31 mouse cellular contexts compared by ENCODE assay signal in genomic region chr15:101829441-101829840, GRCm38 (mm10). TPM values are rescaled to one million over a fixed set of nuclear protein-coding genes. Genes with fewer than 3 reads are reported as not detected.
DNase-seq lines count a peak whose midpoint lies in the region; ATAC-seq and TF ChIP-seq lines count a peak whose summit lies in the region.
"Had no signal": no experiment of that assay in that cellular context is flagged by ENCODE, and none has a peak within 500 bp of the region (broad histone marks: within the 10 kb centered on the region; RNA-seq: fewer than 3 reads in every experiment).

No protein-coding gene starts in this region.

- H3K27ac ChIP-seq in forebrain, embryonic 14.5 days (ENCODE audit: low read depth, low read length): no peak overlapping the region
- H3K27ac ChIP-seq in forebrain, embryonic 12.5 days: no peak overlapping the region
- H3K27ac ChIP-seq in layer of hippocampus, adult 2 months: no peak overlapping the region
- H3K27ac ChIP-seq: embryonic facial prominence, embryonic 13.5 days; embryonic facial prominence, embryonic 15.5 days; forebrain, embryonic 10.5 days; forebrain, embryonic 13.5 days had no signal

- H3K36me3 ChIP-seq in forebrain, embryonic 14.5 days (ENCODE audit: control insufficient read depth, insufficient read depth, low read length): no peaks in the 10 kb centered on the region
- H3K36me3 ChIP-seq in forebrain, embryonic 12.5 days (replicated peaks): no peaks in the 10 kb centered on the region
- H3K36me3 ChIP-seq: embryonic facial prominence, embryonic 13.5 days; embryonic facial prominence, embryonic 15.5 days; forebrain, embryonic 10.5 days; G1E had no signal

- H3K9ac ChIP-seq in forebrain, embryonic 14.5 days (ENCODE audit: low read length): no peak overlapping the region
- H3K9ac ChIP-seq in forebrain, embryonic 12.5 days: no peak overlapping the region
- H3K9ac ChIP-seq: embryonic facial prominence, embryonic 13.5 days; embryonic facial prominence, embryonic 15.5 days; forebrain, embryonic 13.5 days had no signal

- H3K4me2 ChIP-seq in forebrain, embryonic 14.5 days (ENCODE audit: low read length): no peak overlapping the region
- no peak overlapping the region for H3K4me2 ChIP-seq in forebrain, embryonic 12.5 days
- H3K4me2 ChIP-seq: embryonic facial prominence, embryonic 13.5 days; embryonic facial prominence, embryonic 15.5 days; forebrain, embryonic 13.5 days had no signal

- ATAC-seq in forebrain, embryonic 14.5 days: no peak
- ATAC-seq in forebrain, embryonic 12.5 days (ENCODE audit: low FRiP score): no peak
- no peak for ATAC-seq in megakaryocyte-erythroid progenitor cell, adult 5-6 weeks (replicated peaks; ENCODE audit: low FRiP score, low TSS enrichment, poor library complexity, severe bottlenecking)
- ATAC-seq: activated CD4-positive, CD25-positive, alpha-beta regulatory T cell, adult 4 months; CD4-positive, CD25-positive, alpha-beta regulatory T cell, adult 4 months; forebrain, embryonic 13.5 days; forebrain, embryonic 16.5 days; Patski had no signal

- no peaks in the 10 kb centered on the region for H3K27me3 ChIP-seq in forebrain, embryonic 14.5 days (replicated peaks; ENCODE audit: control insufficient read depth, insufficient read depth, low read length)
- no peaks in the 10 kb centered on the region for H3K27me3 ChIP-seq in forebrain, embryonic 12.5 days
- H3K27me3 ChIP-seq: embryonic facial prominence, embryonic 13.5 days; embryonic facial prominence, embryonic 15.5 days; forebrain, embryonic 13.5 days had no signal

- H3K4me1 ChIP-seq in forebrain, embryonic 14.5 days (ENCODE audit: control insufficient read depth, insufficient read depth, low read length): no peaks in the 10 kb centered on the region
- peaks cover 6% of the 10 kb centered on the region for H3K4me1 ChIP-seq in forebrain, embryonic 12.5 days
- H3K4me1 ChIP-seq: embryonic facial prominence, embryonic 13.5 days; embryonic facial prominence, embryonic 15.5 days had no signal

- no peak overlapping the region for H3K4me3 ChIP-seq in forebrain, embryonic 14.5 days (ENCODE audit: low read depth, low read length)
- no peak overlapping the region for H3K4me3 ChIP-seq in forebrain, embryonic 12.5 days (replicated peaks)
- H3K4me3 ChIP-seq in layer of hippocampus, adult 2 months: no peak overlapping the region
- H3K4me3 ChIP-seq: embryonic facial prominence, embryonic 13.5 days; embryonic facial prominence, embryonic 15.5 days; erythroblast, embryonic 14.5 days; forebrain, embryonic 10.5 days; forebrain, embryonic 13.5 days had no signal

- no peaks in the 10 kb centered on the region for H3K9me3 ChIP-seq in forebrain, embryonic 14.5 days (replicated peaks; ENCODE audit: control insufficient read depth, low read length)
- no peaks in the 10 kb centered on the region for H3K9me3 ChIP-seq in forebrain, embryonic 12.5 days
- H3K9me3 ChIP-seq: embryonic facial prominence, embryonic 13.5 days; embryonic facial prominence, embryonic 15.5 days; forebrain, embryonic 10.5 days; forebrain, embryonic 13.5 days had no signal

- peak; percentile 37 for DNase-seq in forebrain, embryonic 14.5 days (ENCODE audit: low spot score)
- no peak for DNase-seq in layer of hippocampus, adult 2 months (ENCODE audit: low spot score in 2 of 2)
- no peak for DNase-seq in layer of hippocampus, postnatal 14 days (ENCODE audit: low spot score in 2 of 2)
- DNase-seq in retina, postnatal 1 day: peak; percentile 62
- DNase-seq: adrenal gland, adult 8-10 months; adrenal gland, postnatal 14 days; adrenal gland, postnatal 36 days; B cell, adult 2 months; cerebellum, adult 11 months; cerebellum, adult 18-20 months; cerebellum, adult 8-10 months; cerebellum, adult 9-11 months; cerebellum, postnatal 14 days; cerebellum, postnatal 36 days; embryo, embryonic 11 days had no signal

- 49% methylated on average over 5 of the region's 5 CpGs for WGBS in forebrain, embryonic 14.5 days
- 64% methylated on average over 5 of the region's 5 CpGs for WGBS in forebrain, embryonic 12.5 days

- TF ChIP-seq CTCF in layer of hippocampus, adult 2 months (conservative IDR thresholded peaks at IDR 0.05): 0 out of 2 replicates have a peak, but pooled peaks have one; percentile 10

RNA-seq across cellular contexts. Expression of gene Krt2, which starts 11.5 kb away (rescaled TPM):
- not detected in 2 replicates for polyA plus RNA-seq in forebrain, embryonic 14.5 days (2014; fragmentation: Nextera tagmentation; extraction: Ambion mirVana)
- not detected in 2 replicates for polyA plus RNA-seq in forebrain, embryonic 12.5 days (2016; fragmentation: Nextera tagmentation; extraction: Ambion mirVana)
- total RNA-seq in layer of hippocampus, adult 2 months (2021): 1 to 10 TPM; 7.0 to 8.0 TPM
- 1 to 10 TPM; 2.6 to 3.7 TPM for total RNA-seq in layer of hippocampus, postnatal 14 days (2021)
- not detected in 2 replicates for total RNA-seq in megakaryocyte-erythroid progenitor cell, adult 5-6 weeks (2014; fragmentation: Nextera tagmentation)
- not detected in 2 replicates for total RNA-seq in megakaryocyte-erythroid progenitor cell, adult 5-6 weeks (2017)
- total RNA-seq: adrenal gland, adult 18-20 months; adrenal gland, adult 8-10 months; adrenal gland, postnatal 14 days; adrenal gland, postnatal 36 days; CH12.LX; common myeloid progenitor, adult 5-6 weeks; G1E had no signal
- polyA plus RNA-seq: activated CD4-positive, CD25-positive, alpha-beta regulatory T cell, adult 4 months; CD4-positive, CD25-positive, alpha-beta regulatory T cell, adult 4 months; embryonic facial prominence, embryonic 11.5 days; erythroblast, embryonic 14.5 days; forebrain, embryonic 10.5 days; forebrain, embryonic 13.5 days; G1E; Patski had no signal

RNA-seq across cellular contexts. Expression of gene Krt1, which starts 21.2 kb away (rescaled TPM):
- 5.2 and 7.0 TPM in 2 replicates for polyA plus RNA-seq in forebrain, embryonic 14.5 days (2014; fragmentation: Nextera tagmentation; extraction: Ambion mirVana)
- polyA plus RNA-seq in forebrain, embryonic 12.5 days (2016; fragmentation: Nextera tagmentation; extraction: Ambion mirVana): 4.0 and 4.5 TPM in 2 replicates
- total RNA-seq in layer of hippocampus, adult 2 months (2021): 1 to 10 TPM; 1.6 to 3.9 TPM
- 1 to 10 TPM; 3.4 to 4.4 TPM for total RNA-seq in layer of hippocampus, postnatal 14 days (2021)
- total RNA-seq in megakaryocyte-erythroid progenitor cell, adult 5-6 weeks (2014; fragmentation: Nextera tagmentation): not detected in 2 replicates
- not detected in 2 replicates for total RNA-seq in megakaryocyte-erythroid progenitor cell, adult 5-6 weeks (2017)
- total RNA-seq: CH12.LX; common myeloid progenitor, adult 5-6 weeks had no signal
- polyA plus RNA-seq: activated CD4-positive, CD25-positive, alpha-beta regulatory T cell, adult 4 months; CD4-positive, CD25-positive, alpha-beta regulatory T cell, adult 4 months; erythroblast, embryonic 14.5 days; G1E; Patski had no signal

RNA-seq across cellular contexts. Expression of gene Krt73, which starts 27.3 kb away (rescaled TPM):
- 0.36 and 0.81 TPM in 2 replicates for polyA plus RNA-seq in forebrain, embryonic 14.5 days (2014; fragmentation: Nextera tagmentation; extraction: Ambion mirVana)
- polyA plus RNA-seq in forebrain, embryonic 12.5 days (2016; fragmentation: Nextera tagmentation; extraction: Ambion mirVana): 0.19 and 0.41 TPM in 2 replicates
- total RNA-seq in layer of hippocampus, adult 2 months (2021): 1 to 10 TPM; 6.3 to 8.0 TPM
- 1 to 10 TPM; 7.7 to 8.2 TPM for total RNA-seq in layer of hippocampus, postnatal 14 days (2021)
- total RNA-seq in megakaryocyte-erythroid progenitor cell, adult 5-6 weeks (2014; fragmentation: Nextera tagmentation): not detected in 2 replicates
- not detected in 2 replicates for total RNA-seq in megakaryocyte-erythroid progenitor cell, adult 5-6 weeks (2017)
- total RNA-seq: adrenal gland, adult 18-20 months; adrenal gland, adult 8-10 months; adrenal gland, postnatal 14 days; adrenal gland, postnatal 36 days; CH12.LX; common myeloid progenitor, adult 5-6 weeks; G1E had no signal
- polyA plus RNA-seq: activated CD4-positive, CD25-positive, alpha-beta regulatory T cell, adult 4 months; CD4-positive, CD25-positive, alpha-beta regulatory T cell, adult 4 months; embryonic facial prominence, embryonic 11.5 days; erythroblast, embryonic 14.5 days; forebrain, embryonic 10.5 days; G1E; Patski had no signal

RNA-seq across cellular contexts. Expression of gene Krt77, which starts 40.1 kb away (rescaled TPM):
- 0.32 and 0.91 TPM in 2 replicates for polyA plus RNA-seq in forebrain, embryonic 14.5 days (2014; fragmentation: Nextera tagmentation; extraction: Ambion mirVana)
- polyA plus RNA-seq in forebrain, embryonic 12.5 days (2016; fragmentation: Nextera tagmentation; extraction: Ambion mirVana): not detected in 2 replicates
- total RNA-seq in layer of hippocampus, adult 2 months (2021): 10 to 100 TPM; 13.3 to 16.2 TPM
- total RNA-seq in layer of hippocampus, postnatal 14 days (2021): 1 to 10 TPM; 7.2 to 9.4 TPM
- total RNA-seq in megakaryocyte-erythroid progenitor cell, adult 5-6 weeks (2014; fragmentation: Nextera tagmentation): not detected in 2 replicates
- not detected in 2 replicates for total RNA-seq in megakaryocyte-erythroid progenitor cell, adult 5-6 weeks (2017)
- total RNA-seq: adrenal gland, adult 18-20 months; adrenal gland, adult 8-10 months; adrenal gland, postnatal 14 days; adrenal gland, postnatal 36 days; CH12.LX; common myeloid progenitor, adult 5-6 weeks had no signal
- polyA plus RNA-seq: activated CD4-positive, CD25-positive, alpha-beta regulatory T cell, adult 4 months; CD4-positive, CD25-positive, alpha-beta regulatory T cell, adult 4 months; embryonic facial prominence, embryonic 11.5 days; erythroblast, embryonic 14.5 days; forebrain, embryonic 10.5 days; G1E; Patski had no signal

RNA-seq across cellular contexts. Expression of gene Krt72, which starts 43.2 kb away (rescaled TPM):
- polyA plus RNA-seq in forebrain, embryonic 14.5 days (2014; fragmentation: Nextera tagmentation; extraction: Ambion mirVana): not detected in 2 replicates
- not detected in 2 replicates for polyA plus RNA-seq in forebrain, embryonic 12.5 days (2016; fragmentation: Nextera tagmentation; extraction: Ambion mirVana)
- total RNA-seq in layer of hippocampus, adult 2 months (2021): not detected
- total RNA-seq in layer of hippocampus, postnatal 14 days (2021): not detected
- not detected in 2 replicates for total RNA-seq in megakaryocyte-erythroid progenitor cell, adult 5-6 weeks (2014; fragmentation: Nextera tagmentation)
- not detected in 2 replicates for total RNA-seq in megakaryocyte-erythroid progenitor cell, adult 5-6 weeks (2017)
- total RNA-seq: adrenal gland, adult 18-20 months; adrenal gland, adult 8-10 months; adrenal gland, postnatal 14 days; adrenal gland, postnatal 36 days; CH12.LX; common myeloid progenitor, adult 5-6 weeks; G1E had no signal
- polyA plus RNA-seq: activated CD4-positive, CD25-positive, alpha-beta regulatory T cell, adult 4 months; CD4-positive, CD25-positive, alpha-beta regulatory T cell, adult 4 months; embryonic facial prominence, embryonic 11.5 days; embryonic facial prominence, embryonic 13.5 days; erythroblast, embryonic 14.5 days; forebrain, embryonic 10.5 days; forebrain, embryonic 13.5 days; forebrain, embryonic 16.5 days; G1E; Patski had no signal

Comparison
In these comparisons a context has a peak if more than half of its experiments do, and no peak if none do; other contexts are left out.
1. DNase-seq: peak in forebrain, embryonic 14.5 days (single experiment) and retina, postnatal 1 day (single experiment); none in layer of hippocampus, adult 2 months (0 of 2) and layer of hippocampus, postnatal 14 days (0 of 2).
2. RNA of gene Krt73, which starts 27.3 kb away (total RNA-seq): 7.7 to 8.2 TPM in layer of hippocampus, postnatal 14 days and 6.3 to 8.0 TPM in layer of hippocampus, adult 2 months; not detected in megakaryocyte-erythroid progenitor cell, adult 5-6 weeks; every median in the first group is over 4 times any median in the second.